Mouse (Mus musculus) naive thymus-derived CD4-positive, alpha-beta T cell, adult 5 months (primary cell): ENCODE results near the gene Scg3. TPM values are rescaled to one million over a fixed set of nuclear protein-coding genes. Genes with fewer than 3 reads are reported as not detected.

Source experiments
- polyA plus RNA-seq: library from polyadenylated mRNA; unstranded; fragments of 100-300 nt; shearing (Covaris generic); gene quantifications from one replicate; pipeline ENCODE4 v1.2.1, GENCODE M21; 2017

Gene Scg3
- not detected for polyA plus RNA-seq

DNA sequence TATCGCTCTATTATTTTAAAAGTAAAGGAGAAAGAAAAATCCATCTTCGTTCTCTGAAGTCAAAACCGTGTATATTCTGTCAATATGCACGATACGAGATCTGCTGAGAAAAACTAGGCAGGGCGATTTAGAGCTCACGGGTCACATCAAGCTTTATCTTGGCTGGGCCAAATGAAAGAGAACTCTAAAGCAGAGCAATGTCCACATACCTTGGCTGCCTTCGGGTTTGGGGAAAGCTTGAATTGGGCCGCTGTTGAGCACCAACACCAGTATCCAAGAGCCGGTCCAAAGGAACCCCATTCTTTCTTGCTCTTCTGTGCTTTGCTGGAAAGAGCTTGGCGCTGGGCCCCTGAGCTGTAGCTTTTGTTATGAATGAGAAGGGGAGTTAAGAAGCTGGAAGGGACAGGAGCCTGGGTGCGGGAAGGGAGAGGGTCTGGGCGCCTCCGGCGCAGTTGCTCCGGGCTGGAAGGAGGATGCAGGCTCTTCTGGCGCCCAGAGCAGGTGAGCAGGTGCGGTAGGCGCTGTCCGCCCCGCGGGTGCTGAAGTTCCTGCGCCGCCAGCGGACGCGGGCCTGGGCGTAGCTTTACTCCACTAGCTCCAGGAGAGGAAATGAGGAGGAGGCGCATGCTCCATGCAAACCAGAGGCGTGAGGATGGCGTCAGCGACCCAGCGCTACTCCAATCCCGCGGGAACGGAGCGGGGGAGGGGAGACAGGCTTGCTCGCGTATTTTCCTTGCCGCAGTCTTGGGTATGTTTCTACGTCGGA, at the start of gene Scg3:
Gene Scg3 (minus strand): TSS at position 631 of the 766 bp plus-strand sequence.

DNA sequence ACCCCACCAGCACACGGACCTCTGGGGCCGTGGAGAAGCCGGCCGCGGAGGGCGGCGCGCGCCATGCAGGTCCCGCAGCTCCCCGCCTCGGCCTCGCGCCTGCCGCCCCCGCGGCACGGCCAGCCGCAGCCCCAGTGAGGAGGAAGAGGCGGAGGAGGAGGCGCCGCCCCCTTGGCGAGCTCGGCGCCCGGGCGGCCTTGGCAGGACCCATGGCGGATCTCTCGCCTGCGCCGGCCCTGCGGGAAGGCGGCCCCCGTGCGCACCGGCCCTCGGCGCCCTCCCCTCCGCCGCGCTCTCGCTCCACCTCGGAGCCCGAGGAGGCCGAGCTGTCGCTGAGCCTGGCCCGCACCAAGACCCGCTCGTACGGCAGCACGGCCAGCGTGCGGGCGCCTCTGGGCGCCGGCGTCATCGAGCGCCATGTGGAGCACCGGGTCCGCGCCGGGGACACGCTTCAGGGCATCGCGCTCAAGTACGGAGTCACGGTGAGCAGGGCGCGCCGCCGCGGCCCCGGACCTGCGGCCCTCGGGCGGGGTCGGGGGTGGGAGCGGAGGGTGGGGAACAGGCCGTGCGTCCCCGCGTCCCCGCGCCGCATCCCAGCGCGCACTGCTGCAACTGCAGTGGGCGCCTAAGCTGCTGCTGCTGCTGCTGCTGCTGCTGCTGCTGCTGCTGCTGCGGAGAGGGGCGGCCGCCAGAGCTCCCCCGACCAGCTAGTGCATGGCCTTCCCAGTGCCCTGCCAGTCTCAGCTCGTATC, 58.1 kb downstream of the Scg3 start, which contains the start of gene Lysmd2:
Gene Lysmd2 (plus strand): TSS at position 186 of the 752 bp plus-strand sequence.

DNA sequence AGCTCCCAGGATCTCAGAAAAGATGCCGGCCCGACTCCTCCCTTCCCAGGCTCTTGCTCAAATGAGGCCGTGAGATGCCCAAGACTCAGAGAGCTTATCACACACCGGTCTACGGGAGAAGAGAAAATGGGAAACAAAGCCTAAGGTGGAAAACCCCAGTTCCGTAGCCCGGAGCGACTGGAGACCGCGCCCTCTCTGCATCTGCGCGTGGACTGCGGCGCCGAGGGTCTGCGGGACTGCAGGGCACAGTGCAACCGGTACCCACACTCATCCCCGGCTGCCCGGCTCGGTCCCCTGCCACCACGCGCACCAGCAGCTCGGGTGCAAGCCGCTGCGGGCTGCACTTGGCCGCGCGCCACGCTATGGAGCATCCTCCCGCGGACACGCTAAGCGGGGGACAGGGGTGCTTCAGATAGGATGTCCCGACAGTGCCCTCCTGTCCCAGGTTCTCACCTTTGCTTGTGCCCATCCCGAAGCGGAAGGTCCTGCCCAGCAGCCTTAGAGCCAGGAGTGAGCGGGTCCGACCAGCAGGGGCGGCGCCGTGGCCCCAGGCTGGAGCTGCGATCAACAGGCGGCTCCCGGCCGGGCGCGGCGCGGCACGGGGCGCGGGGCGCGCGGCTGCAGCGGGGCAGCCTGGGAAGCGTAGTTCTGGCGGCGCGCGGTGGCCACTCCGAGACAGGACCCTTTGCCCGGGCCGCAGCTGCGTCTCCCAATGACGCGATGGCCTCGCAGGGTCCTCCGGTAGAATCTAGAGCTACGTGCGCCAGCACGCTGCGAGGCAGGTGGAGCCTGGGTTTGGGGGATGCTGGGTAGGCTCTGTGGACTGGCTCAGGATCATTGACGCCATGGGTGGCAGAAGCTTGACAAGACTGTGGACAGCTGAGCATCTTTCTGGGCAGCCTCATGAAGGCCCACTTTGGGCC, 73.0 kb downstream of the Scg3 start, which contains the start of gene Tmod2:
Gene Tmod2 (minus strand): TSS at position 755 of the 923 bp plus-strand sequence.

Other genes with a start within 250 kb of the Scg3 start
- 24.2 TPM for gene Leo1, start 242.5 kb downstream of the Scg3 start, polyA plus RNA-seq
- gene Tmod3, start 124.4 kb downstream of the Scg3 start, polyA plus RNA-seq, result 199 TPM
- not detected for gene Tmod2, start 72.7 kb downstream of the Scg3 start, polyA plus RNA-seq
- gene Lysmd2, start 58.3 kb downstream of the Scg3 start, polyA plus RNA-seq, result 5.6 TPM
- gene Bmp5, start 91.3 kb upstream of the Scg3 start, polyA plus RNA-seq, result not detected